In genomic region chr3:109775200-109775599, GRCm38 (mm10) we compare ENCODE assay signal across 25 mouse cellular contexts.
"Had no signal": no experiment of that assay in that cellular context is flagged by ENCODE, and none has a peak within 500 bp of the region (broad histone marks: within the 10 kb centered on the region; RNA-seq: fewer than 3 reads in every experiment).

No protein-coding gene starts in this region.

- H3K4me2 ChIP-seq: heart, embryonic 11.5 days; heart, embryonic 13.5 days; heart, embryonic 15.5 days; hindbrain, embryonic 12.5 days; hindbrain, embryonic 14.5 days; limb, embryonic 15.5 days; liver, embryonic 12.5 days had no signal

- ATAC-seq: forebrain, embryonic 16.5 days; hindbrain, embryonic 16.5 days; intestine, embryonic 16.5 days; liver, embryonic 12.5 days had no signal

- H3K4me3 ChIP-seq: heart, adult 2 months; heart, embryonic 13.5 days; heart, embryonic 15.5 days; hindbrain, embryonic 12.5 days; limb, embryonic 15.5 days; liver, embryonic 12.5 days had no signal

- H3K27me3 ChIP-seq: heart, embryonic 15.5 days; hindbrain, embryonic 12.5 days; limb, embryonic 15.5 days; liver, embryonic 12.5 days had no signal

- H3K9ac ChIP-seq: heart, embryonic 13.5 days; heart, embryonic 15.5 days; hindbrain, embryonic 12.5 days; hindbrain, embryonic 14.5 days; limb, embryonic 15.5 days; liver, embryonic 12.5 days; liver, embryonic 14.5 days had no signal

- H3K36me3 ChIP-seq: heart, embryonic 13.5 days; heart, embryonic 15.5 days; hindbrain, embryonic 12.5 days; limb, embryonic 15.5 days; liver, embryonic 12.5 days had no signal

- H3K4me1 ChIP-seq: hindbrain, embryonic 12.5 days; limb, embryonic 15.5 days; liver, embryonic 12.5 days had no signal

- DNase-seq: gastrocnemius, postnatal 14 days; gastrocnemius, postnatal 36 days; heart, adult 11 months; heart, adult 2 months; heart, postnatal 14 days; heart, postnatal 36 days; kidney, adult 11 months; kidney, adult 2 months; kidney, adult 9 months; kidney, postnatal 14 days; kidney, postnatal 36 days; layer of hippocampus, adult 9-11 months; layer of hippocampus, postnatal 36 days; left cerebral cortex, postnatal 4 days had no signal

- H3K27ac ChIP-seq: heart, adult 2 months; heart, embryonic 13.5 days; heart, embryonic 15.5 days; hindbrain, embryonic 12.5 days; hindbrain, embryonic 14.5 days; limb, embryonic 15.5 days; liver, embryonic 12.5 days; liver, embryonic 14.5 days had no signal

- H3K9me3 ChIP-seq: heart, embryonic 13.5 days; heart, embryonic 15.5 days; hindbrain, embryonic 12.5 days; limb, embryonic 15.5 days; liver, embryonic 12.5 days had no signal
